Mouse (Mus musculus) adipose tissue, adult 10 weeks (tissue): ENCODE results near the gene Ywhae. TPM values are rescaled to one million over a fixed set of nuclear protein-coding genes. Genes with fewer than 3 reads are reported as not detected.

ENCODE experiments used
- polyA plus RNA-seq: library from polyadenylated mRNA; stranded (reverse); fragments of 350-450 nt; fragmentation: Illumina TruSeq; extraction: RNeasy Lipid Tissue Mini Kit (QIAGEN cat#74804); gene quantifications from one replicate; pipeline ENCODE4 v1.2.3, GENCODE M21; 2014; ENCODE audit warnings: low read depth, low replicate concordance

Ywhae gene
- polyA plus RNA-seq: 323 TPM

DNA sequence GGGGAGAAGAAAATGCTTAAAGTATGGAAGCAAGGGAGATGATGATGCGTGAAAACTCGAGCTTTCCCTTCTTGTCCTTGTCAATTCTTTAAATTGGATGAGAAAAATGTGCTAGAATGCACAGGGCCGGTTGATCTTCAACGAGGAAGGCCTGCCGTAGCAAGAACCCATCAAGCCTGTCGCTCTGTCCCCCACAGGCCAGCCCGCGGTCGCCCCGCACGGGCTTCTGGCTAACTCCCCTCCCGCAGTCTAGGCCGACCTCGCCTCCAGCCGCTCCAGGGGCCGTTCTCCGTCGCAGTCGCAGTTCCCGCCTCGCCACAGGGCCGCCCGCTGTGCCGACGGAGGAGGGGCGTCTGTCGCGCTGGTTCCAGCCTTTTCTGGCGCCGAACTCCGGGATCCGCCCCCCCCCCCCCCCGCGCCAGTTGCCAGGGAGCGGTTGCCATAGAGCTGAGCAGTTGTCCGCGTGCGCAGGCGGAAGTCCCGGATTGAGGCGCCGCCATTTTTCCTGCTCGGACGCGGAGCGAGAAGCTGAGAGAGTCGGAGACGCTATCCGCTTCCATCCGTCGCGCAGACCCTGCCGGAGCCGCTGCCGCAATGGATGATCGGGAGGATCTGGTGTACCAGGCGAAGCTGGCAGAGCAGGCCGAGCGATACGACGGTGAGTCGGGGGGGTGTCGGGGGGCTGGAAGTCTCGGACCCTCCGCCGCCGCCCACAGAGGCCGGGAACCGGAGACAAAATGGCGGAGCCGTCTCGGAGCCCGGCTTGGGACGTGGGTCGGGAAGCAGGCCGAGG lies at the start of gene Ywhae:
Gene Ywhae, plus strand, starts transcription at position 436 of the 793 bp plus-strand sequence.

DNA sequence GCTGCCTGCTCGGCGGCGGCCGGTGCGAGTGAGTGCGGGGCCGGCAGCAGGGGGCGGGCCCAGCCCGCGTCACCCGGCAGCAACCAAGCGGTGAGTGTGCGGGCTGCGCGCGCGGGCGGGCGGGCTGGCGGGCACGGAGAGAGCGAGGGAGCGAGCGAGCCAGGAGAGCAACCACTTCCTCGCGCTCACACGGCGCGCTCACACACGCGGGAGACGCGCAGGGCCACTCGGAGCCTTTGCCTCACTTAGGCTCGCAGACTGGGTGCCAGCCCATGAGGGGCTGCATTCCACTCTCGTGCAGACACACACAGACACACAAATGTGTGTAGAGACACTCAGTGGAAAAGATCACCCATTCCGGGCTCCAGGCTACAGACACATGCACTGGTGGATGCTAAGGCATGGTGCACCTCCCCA lies 63.4 kb downstream of the Ywhae start, which contains the start of gene Doc2b:
Gene Doc2b, minus strand, starts transcription at position 21 of the 417 bp plus-strand sequence.

Other genes starting within 250 kb of the Ywhae start
- 65.6 TPM for gene Prpf8, start 246.1 kb upstream of the Ywhae start, polyA plus RNA-seq
- 5.7 TPM for gene Rilp, start 222.8 kb upstream of the Ywhae start, polyA plus RNA-seq
- 6.0 TPM for gene Scarf1, start 219.3 kb upstream of the Ywhae start, polyA plus RNA-seq
- gene Slc43a2, start 201.2 kb upstream of the Ywhae start, polyA plus RNA-seq: 12.4 TPM
- 68.8 TPM for gene Pitpna, start 144.8 kb upstream of the Ywhae start, polyA plus RNA-seq
- gene Inpp5k, start 101.9 kb upstream of the Ywhae start, polyA plus RNA-seq: 46.0 TPM
- gene Myo1c, start 82.4 kb upstream of the Ywhae start, polyA plus RNA-seq: 88.9 TPM
- 59.6 TPM for gene Crk, start 53.6 kb upstream of the Ywhae start, polyA plus RNA-seq
- gene Doc2b, start 63.2 kb downstream of the Ywhae start, polyA plus RNA-seq: 2.3 TPM
- 4.8 TPM for gene Rph3al, start 205.6 kb downstream of the Ywhae start, polyA plus RNA-seq